Mouse (Mus musculus) embryonic fibroblast, embryonic 13.5 days (primary cell): Measurements from ENCODE around the gene Klhdc7b.

ENCODE experiments used
- CTCF ChIP-seq: IDR thresholded peaks from 2 replicates; pipeline ENCODE4 v1.5.1; 2011; ENCODE audit warnings: mild to moderate bottlenecking, control low read depth, low read length, moderate library complexity, borderline replicate concordance; ENCODE audit not compliant: insufficient read depth
- POLR2A ChIP-seq: IDR thresholded peaks from 2 replicates; pipeline ENCODE4 v1.6.1; 2011; ENCODE audit warnings: low read depth, mild to moderate bottlenecking, control low read depth, low read length, moderate library complexity

DNA sequence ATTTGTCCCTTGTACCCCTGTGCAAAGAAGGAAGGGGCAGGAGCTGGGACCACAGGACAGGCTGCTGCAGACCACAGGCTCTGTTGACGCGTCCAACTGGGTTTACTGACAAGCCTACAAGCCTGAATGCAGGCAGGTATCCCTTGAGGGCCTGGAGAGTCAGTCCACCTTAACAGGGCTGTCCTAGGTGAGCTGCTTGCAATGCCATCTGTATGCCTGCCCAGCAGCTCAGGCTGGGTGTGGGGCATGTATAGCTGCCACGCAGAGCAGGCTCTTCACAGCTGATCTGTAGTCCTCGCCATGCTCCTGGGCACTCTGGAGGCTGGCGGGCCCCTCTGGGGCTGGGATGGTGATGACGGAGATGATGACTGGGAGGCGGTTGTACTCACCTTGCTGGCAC lies at the start of gene Klhdc7b:
- TF ChIP-seq POLR2A = no peak
- no peak for TF ChIP-seq CTCF
